Mouse (Mus musculus) right cerebral cortex, adult 18-20 months (tissue): ENCODE measurements around the gene Ccdc88c.

Experiments
- DNase-seq: peaks from one replicate; pipeline ENCODE4 v3.0.0; 2022; ENCODE audit warnings: mixed read lengths

The Ccdc88c gene

DNA sequence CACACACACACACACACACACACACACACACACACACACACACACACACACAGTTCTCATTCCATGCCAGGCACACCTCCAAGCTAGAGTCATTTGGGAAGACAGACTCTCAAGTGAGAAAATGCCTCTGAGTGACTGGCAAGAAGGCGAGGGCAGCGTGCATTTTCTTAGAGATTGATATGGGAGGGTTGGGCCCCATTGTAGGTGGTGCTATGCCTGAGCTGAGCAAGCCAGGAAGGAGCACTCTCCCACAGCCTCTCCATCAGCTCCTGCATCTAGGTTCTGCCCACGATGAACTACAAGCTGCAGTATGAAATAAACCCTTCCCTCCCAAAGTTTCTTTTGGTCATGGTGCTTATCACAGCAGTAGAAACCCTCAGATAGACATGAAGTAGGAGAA lies 63.6 kb downstream of the Ccdc88c start:
- peak; percentile 42 for DNase-seq

DNA sequence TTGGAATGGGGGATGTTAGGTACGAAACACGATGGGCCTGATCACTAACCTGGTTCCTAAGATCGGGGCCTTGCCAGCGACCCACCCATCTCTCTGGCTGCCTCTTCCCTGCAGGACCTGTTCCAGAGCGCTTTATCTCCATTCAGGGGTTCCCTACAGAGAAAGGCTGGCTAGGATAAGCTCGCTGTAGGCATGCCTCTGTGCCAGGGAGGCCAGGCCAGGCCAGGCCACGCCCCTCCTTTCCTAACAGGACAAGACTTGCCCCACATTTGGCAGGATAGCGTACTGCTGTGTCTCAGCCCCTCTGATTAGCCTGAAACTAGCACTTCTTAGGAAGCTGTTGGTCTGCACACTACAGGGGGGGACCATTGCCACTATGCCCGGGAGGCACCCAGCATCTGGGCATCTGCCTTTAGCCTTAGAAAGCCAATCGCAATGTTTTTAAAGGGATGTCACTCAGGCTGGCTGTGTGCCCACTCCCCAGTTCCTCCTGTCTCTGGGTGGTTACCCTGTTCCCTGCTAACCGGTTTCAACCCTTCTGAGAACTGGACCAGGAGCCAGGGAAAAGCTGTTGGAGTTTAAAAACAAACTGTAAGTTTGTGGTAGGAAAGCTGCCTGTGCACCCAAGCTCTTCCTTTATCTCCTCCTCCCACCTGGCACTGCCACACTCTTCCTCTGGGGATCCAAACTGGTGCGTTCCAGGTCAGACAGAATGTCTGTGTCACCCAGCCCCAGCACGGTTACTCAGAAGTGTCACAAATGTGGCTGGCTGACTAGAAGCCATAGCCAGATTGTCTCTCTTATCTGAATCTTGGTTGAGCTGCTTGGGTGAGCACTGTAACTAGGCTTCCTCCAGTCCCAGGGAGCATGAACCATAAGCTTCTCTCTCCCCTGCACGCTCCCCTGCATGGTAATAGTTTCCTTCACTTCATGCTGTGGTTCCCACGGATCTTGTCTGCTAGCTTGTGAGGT lies 69.9 kb downstream of the Ccdc88c start:
- DNase-seq = no peak

DNA sequence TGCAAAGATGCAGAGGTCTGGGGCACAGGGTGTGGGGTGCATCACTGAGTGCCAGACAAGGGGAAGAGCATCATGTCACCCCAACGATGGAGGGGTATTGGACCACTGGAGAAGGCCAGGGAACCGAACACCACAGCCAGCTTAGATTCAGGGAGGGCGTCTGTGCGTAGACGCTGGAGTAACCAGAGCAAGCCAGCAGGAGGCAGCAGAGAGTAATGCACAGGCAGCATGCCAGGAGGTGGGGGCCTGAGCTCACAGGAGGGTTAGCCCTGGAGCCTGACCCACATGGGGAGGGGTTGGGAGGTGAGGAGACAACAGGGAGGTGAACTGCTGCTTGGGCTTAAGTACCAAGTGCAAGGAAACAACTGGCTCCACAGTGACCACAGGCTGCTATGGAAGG lies 70.8 kb downstream of the Ccdc88c start:
- peak; percentile 60 for DNase-seq

GRCm38 (mm10) chr12:100957257-100957656 lies 71.6 kb downstream of the Ccdc88c start:
- DNase-seq = no peak

DNA sequence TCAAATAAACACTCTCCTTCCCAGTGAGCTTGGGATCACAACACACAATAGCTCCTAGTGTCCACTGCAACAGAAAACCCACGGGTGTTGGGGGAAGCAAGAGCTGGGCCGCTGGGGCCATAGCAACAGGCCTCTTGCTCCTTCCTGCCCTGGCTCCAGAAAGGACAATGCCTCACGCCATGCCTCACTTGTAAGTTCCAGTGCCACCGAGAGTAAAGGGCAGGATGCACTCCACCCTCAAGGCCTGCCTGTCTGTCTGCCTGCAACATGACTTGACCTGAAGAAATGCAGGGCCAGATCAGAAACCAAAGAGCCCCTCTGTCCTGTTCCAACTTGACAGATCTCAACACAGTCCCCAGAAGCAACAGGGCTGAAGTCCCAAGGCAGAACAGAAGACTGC lies 72.0 kb downstream of the Ccdc88c start:
- no peak for DNase-seq

DNA sequence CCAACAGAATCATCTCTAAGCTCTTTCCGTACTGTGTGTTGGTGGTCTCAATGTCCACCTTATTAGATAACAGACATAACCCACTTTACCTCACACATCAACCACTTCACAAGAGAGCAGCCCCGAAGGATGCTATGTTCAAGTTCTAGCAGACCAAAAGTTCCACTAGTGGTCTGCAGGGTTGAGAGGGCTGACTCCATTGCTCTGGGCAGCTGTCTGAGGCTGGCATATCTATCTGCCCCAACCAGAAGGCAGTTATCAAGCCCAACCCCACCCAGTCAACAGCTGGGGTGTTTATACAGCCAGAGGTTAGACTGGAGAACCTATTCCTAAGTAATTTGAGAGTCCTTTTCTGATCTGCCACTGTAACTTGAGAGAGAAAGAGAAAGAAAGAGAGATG lies 72.8 kb downstream of the Ccdc88c start:
- DNase-seq = no peak

DNA sequence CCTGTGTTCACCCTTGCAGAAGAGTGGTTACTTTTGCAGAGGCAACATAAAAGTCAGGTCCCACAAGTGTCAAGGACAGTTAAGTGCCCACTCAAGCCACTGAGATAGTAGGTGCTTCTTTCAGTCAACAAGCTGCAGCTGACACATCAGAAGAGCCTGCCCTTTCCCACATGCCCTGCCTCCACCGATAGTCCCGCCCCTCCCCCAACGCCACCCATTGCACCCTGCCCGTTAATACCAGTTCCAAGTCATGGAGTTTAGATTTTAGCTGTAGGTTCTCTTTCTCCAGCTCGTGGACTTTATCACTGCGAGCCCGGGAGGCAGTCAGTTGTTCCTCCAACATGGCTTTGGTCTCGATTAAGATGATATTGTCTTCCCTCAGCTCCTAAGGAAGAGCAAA lies 74.9 kb downstream of the Ccdc88c start:
- DNase-seq = no peak

DNA sequence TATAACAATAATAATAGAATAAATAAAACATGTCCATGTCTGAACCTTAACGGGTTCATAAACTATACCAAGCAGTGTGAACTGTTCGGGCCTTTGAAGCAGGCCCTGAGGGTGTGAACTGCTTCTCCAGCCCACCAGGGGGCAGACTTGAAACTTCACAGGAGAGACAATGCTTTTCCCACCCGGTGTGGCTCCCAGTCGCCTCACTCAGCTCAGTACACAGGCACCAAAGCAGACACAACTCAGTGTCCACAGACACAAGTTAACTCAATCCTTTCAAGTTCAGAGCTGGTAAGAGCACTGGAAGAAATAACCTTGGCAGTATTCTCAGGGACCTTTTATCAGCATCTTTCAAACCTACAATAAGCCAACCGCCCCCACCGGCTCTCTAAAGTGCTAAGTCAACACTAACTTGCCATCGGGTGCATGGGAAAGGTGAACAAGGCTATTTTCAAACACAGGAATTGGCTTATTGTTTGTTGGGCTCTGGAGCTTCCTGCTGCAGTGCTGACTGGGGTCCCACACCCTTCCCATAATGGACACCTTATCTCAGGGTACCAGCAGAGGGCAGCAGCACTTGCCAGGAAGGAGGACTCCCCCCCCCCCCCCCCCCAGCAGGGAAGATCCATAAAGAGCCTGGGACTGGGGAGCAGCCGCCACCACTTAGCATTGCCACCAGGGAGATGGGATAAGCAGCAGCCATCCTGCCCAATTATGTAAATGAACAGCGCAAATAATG lies 76.5 kb downstream of the Ccdc88c start:
- peak; percentile 81 for DNase-seq

DNA sequence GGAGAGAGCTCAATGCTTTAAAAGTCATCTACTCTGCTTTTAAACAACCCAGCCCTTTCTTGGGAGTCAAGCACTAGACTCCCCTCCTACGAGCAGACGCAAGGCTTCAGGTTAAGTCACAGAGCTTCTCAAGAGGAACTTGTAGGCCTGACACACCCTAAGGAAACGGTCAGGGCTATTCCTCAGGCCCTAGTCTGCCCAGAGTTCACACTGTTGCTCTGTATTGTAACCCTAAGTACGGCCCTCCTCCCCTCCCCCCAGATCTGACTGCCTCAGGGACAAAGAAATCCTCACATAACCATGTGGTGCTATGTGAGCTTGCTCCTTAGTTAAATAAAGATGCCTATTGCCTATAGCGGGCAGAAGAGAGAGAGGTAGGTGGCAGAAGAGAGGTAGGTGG lies 79.7 kb downstream of the Ccdc88c start:
- no peak for DNase-seq

DNA sequence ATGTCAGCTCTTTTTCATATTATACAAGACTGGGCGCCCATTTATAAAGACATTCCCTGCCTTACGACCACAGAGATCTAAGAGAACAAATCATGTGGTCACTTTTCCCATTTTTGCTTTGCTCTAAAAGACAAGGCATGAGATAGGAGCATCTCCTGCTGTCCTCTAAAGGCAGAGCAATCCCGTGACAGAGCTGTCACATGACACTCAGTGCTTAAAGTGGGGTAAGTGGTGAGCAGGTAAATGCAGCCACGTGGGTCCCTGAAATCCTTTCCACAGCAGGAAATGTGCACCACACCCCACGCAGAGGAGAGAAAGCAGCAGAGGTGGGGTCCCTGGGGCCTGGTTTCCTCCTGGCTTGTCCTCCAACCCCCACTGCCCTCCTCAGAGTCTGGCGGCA lies 80.8 kb downstream of the Ccdc88c start:
- no peak for DNase-seq

- DNase-seq = no peak
These were observed 82.9 kb downstream of the Ccdc88c start for GRCm38 (mm10) chr12:100945948-100946347.

DNA sequence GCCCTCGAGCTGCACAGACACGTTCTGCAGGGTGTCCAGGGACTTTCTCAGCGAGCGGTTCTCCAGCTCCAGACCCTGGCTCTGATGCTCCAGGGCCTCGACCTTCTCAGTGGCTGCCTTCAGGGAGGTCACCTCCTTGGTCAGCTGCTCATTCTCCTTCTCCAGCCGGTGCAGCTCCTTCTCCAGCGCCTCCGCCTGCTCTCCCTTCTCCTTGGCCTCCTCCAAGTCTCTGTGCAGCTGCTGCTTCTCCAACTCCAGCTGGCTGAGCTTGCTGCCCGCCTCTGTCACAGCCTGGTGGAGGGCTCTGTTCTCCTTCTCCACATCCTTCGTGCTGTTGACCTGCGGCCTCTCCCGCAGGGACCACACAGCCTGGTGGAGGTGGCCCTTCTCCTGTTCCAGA lies 83.4 kb downstream of the Ccdc88c start:
- DNase-seq = no peak

GRCm38 (mm10) chr12:100944921-100945336 lies 83.9 kb downstream of the Ccdc88c start:
- no peak for DNase-seq

DNA sequence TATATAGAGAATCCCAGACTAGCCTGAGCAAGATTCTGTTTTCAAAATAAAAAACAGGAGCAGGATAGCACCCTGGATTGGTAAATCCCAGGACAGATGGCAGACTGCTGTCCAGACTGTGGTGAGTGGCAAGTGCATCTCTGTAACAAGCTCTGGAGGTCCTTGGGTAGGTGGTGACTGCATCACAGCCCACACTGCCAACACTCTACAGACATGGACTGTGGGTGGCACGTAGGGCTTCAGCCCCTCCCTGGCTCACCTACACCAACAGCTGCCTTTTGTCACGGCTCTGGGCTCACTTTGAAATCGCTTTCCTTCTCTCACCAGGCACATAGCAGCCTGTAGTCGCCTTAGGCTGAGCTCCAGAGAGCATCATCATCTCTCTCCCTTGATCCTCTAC lies 85.7 kb downstream of the Ccdc88c start:
- no peak for DNase-seq

- no peak for DNase-seq
These were observed 87.5 kb downstream of the Ccdc88c start for GRCm38 (mm10) chr12:100941361-100941760.

- no peak for DNase-seq
These were observed 91.2 kb downstream of the Ccdc88c start for GRCm38 (mm10) chr12:100937441-100938360.

GRCm38 (mm10) chr12:100936737-100937136 lies 92.1 kb downstream of the Ccdc88c start:
- DNase-seq = no peak

DNA sequence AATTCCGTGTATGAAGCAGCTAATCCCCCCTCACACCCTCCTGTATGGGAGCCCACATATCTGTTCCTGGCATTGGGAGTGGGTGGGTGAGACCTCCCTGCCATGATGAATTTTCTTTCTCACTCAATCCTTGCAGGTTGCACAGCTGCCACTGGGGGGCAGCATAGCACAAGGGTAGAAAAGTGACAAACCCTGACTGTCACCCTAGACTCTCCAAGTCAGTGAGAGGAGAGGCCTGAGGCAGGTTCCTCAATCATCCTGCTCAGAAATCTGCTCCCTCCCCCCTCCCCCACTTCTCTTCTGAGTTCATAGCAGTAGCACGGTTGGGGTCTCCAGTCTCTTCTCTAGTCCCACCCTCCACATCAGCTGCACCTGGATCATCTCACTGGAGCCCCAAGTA lies 92.7 kb downstream of the Ccdc88c start:
- DNase-seq = peak; percentile 76

- no peak for DNase-seq
These were observed 94.1 kb downstream of the Ccdc88c start for GRCm38 (mm10) chr12:100934796-100935195.

DNA sequence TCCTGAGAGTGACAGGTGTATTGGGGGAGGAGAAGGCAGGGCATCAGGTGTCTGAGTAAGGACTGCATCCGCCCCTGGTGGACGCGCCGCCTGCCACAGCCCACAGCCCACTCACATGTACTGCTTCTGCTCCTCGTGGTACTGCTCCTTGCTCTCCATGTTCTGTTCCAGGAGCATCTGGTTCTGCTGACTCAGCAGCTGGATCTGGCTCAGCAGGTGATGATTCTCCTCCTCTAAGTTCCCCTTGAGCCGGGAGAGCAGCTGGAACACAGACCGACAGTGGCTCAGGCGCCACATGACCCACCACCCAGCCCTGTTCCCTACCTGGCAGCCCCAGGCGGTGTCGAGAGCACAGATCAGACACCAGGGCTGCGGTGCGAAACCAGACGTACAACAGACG lies 97.2 kb downstream of the Ccdc88c start:
- DNase-seq = no peak

DNA sequence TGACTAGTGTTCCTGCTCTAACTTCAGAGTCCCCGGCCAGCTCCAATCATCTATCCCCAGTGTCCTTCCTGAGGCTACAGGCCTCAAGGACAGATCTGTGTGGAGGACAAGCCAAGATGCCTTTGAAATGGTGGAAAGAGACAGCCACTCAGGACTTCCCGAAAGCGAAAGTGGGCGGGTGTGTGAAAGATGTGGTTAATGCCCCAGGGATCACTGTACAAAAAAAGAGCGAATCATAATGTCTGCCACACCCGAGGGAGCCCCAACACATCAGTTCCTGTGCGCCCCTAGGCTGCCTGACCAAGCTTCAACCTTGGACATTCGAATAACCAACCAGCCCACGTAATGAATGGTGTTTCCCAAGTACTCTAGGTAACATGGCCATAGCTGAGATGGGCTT lies 100.6 kb downstream of the Ccdc88c start:
- no peak for DNase-seq

- DNase-seq = peak; percentile 71
These were observed 102.9 kb downstream of the Ccdc88c start for GRCm38 (mm10) chr12:100925644-100926619.
